Comparison of ENCODE assay signal across 8 mouse cellular contexts in genomic region chr7:47132180-47132930, GRCm38 (mm10). TPM values are rescaled to one million over a fixed set of nuclear protein-coding genes. Genes with fewer than 3 reads are reported as not detected.
DNase-seq lines count a peak whose midpoint lies in the region; ATAC-seq and TF ChIP-seq lines count a peak whose summit lies in the region.

No protein-coding gene starts in this region.

- no peak for DNase-seq in spleen, adult 2 months (ENCODE audit: low read depth in 1 of 2, low spot score in 2 of 2)
- DNase-seq in spleen, postnatal 36 days (ENCODE audit: low spot score in 2 of 2): no peak
- peak; percentile 60 to 73 for DNase-seq in cerebellum, postnatal 4 days (ENCODE audit: low spot score in 2 of 2)
- peak; percentile 72 to 74 for DNase-seq in frontal cortex, postnatal 36 days (ENCODE audit: low spot score in 2 of 2)
- peak; percentile 78 for DNase-seq in layer of hippocampus, postnatal 14 days (ENCODE audit: low spot score in 2 of 2)
- no peak for DNase-seq in urinary bladder, postnatal 25 days (ENCODE audit: low spot score)

- no peak for TF ChIP-seq CTCF in spleen, adult 2 months (IDR thresholded peaks at IDR 0.05; ENCODE audit: extremely low read depth, insufficient read depth, insufficient read length, insufficient replicate concordance)

- no peak overlapping the region for H3K9ac ChIP-seq in stomach, embryonic 15.5 days

- H3K27ac ChIP-seq in spleen, adult 2 months (ENCODE audit: insufficient read depth, low read length): no peak overlapping the region
- no peak overlapping the region for H3K27ac ChIP-seq in stomach, embryonic 15.5 days

- no peak for TF ChIP-seq POLR2A in spleen, adult 2 months (IDR thresholded peaks at IDR 0.05; ENCODE audit: low read depth, low read length)

- H3K4me1 ChIP-seq in spleen, adult 2 months (ENCODE audit: control insufficient read depth, insufficient read depth, insufficient read length): no peaks in the 10 kb centered on the region; the same call in 1 of the 2 replicates
- H3K4me1 ChIP-seq in stomach, embryonic 15.5 days: 0 out of 2 replicates have a peak, but pooled peaks cover 7% of the 10 kb centered on the region

- H3K9me3 ChIP-seq in stomach, embryonic 15.5 days: no peaks in the 10 kb centered on the region

- peak; percentile 29; the same call in 1 of the 2 replicates for ATAC-seq in megakaryocyte progenitor cell, adult 5-6 weeks (replicated peaks; ENCODE audit: poor library complexity)
- peak; percentile 32; the same call in 1 of the 2 replicates for ATAC-seq in stomach, embryonic 15.5 days (ENCODE audit: insufficient read depth, low FRiP score, low read depth)

- no peaks in the 10 kb centered on the region for H3K36me3 ChIP-seq in spleen, adult 2 months (ENCODE audit: control insufficient read depth, insufficient read depth, low read length)
- H3K36me3 ChIP-seq in stomach, embryonic 15.5 days: no peaks in the 10 kb centered on the region

- peaks cover 17% of the 10 kb centered on the region for H3K27me3 ChIP-seq in spleen, adult 2 months (ENCODE audit: control insufficient read depth, insufficient read depth, low read length)
- peaks cover 49% of the 10 kb centered on the region for H3K27me3 ChIP-seq in stomach, embryonic 15.5 days (replicated peaks)

- 0 out of 2 replicates have a peak overlapping the region, but pooled peaks have one; percentile 13 for H3K4me3 ChIP-seq in spleen, adult 2 months (ENCODE audit: extremely low read depth, insufficient read depth, insufficient read length)
- H3K4me3 ChIP-seq in stomach, embryonic 15.5 days (replicated peaks): peak overlapping the region; percentile 51

- peak overlapping the region; percentile 99 for H3K4me2 ChIP-seq in stomach, embryonic 15.5 days

- WGBS in spleen, adult 2 months: 1% methylated on average over 60 of the region's 65 CpGs
- under 1% methylated on average over 65 of the region's 65 CpGs for WGBS in stomach, embryonic 15.5 days

RNA-seq across cellular contexts. Expression of gene Ptpn5, which starts 1.1 kb away (rescaled TPM):
- polyA plus RNA-seq in spleen, adult 2 months (2012; rRNA removed): 0.46 and 0.60 TPM in 2 replicates
- total RNA-seq in layer of hippocampus, postnatal 14 days (2021): 100 to 1,000 TPM; 102 to 103 TPM
- not detected in 2 replicates for total RNA-seq in megakaryocyte progenitor cell, adult 5-6 weeks (2015)
- not detected in 2 replicates for total RNA-seq in megakaryocyte progenitor cell, adult 5-6 weeks (2017)
- 1.3 and 1.5 TPM in 2 replicates for polyA plus RNA-seq in stomach, embryonic 15.5 days (2015; fragmentation: Nextera tagmentation; extraction: Ambion mirVana)

Comparison
In these comparisons a context has a peak if more than half of its experiments do, and no peak if none do; other contexts are left out.
1. DNase-seq: peak in cerebellum, postnatal 4 days (2 of 2), frontal cortex, postnatal 36 days (2 of 2) and layer of hippocampus, postnatal 14 days (2 of 2); none in spleen, adult 2 months (0 of 2), spleen, postnatal 36 days (0 of 2) and urinary bladder, postnatal 25 days (single experiment).
2. RNA of gene Ptpn5, which starts 1.1 kb away (total RNA-seq): 102 to 103 TPM in layer of hippocampus, postnatal 14 days; not detected in megakaryocyte progenitor cell, adult 5-6 weeks; every median in the first group is over 100 times any median in the second.